Mouse (Mus musculus) testis, adult 2 months (tissue): ENCODE results near the gene Gas2l1.

Experiments used
- CTCF ChIP-seq: fragments of 200-500 bp; IDR thresholded peaks from 2 replicates; pipeline ENCODE4 v1.5.1; 2012; ENCODE audit warnings: low read depth, mild to moderate bottlenecking, inconsistent platforms, low read length, moderate library complexity; ENCODE audit not compliant: control insufficient read depth, insufficient read depth, insufficient replicate concordance
- POLR2A ChIP-seq: fragments of 200-500 bp; IDR thresholded peaks from 2 replicates; pipeline ENCODE4 v1.6.1; 2012; ENCODE audit warnings: low read depth, mild to moderate bottlenecking, inconsistent platforms, low read length, moderate library complexity; ENCODE audit not compliant: control insufficient read depth

DNA sequence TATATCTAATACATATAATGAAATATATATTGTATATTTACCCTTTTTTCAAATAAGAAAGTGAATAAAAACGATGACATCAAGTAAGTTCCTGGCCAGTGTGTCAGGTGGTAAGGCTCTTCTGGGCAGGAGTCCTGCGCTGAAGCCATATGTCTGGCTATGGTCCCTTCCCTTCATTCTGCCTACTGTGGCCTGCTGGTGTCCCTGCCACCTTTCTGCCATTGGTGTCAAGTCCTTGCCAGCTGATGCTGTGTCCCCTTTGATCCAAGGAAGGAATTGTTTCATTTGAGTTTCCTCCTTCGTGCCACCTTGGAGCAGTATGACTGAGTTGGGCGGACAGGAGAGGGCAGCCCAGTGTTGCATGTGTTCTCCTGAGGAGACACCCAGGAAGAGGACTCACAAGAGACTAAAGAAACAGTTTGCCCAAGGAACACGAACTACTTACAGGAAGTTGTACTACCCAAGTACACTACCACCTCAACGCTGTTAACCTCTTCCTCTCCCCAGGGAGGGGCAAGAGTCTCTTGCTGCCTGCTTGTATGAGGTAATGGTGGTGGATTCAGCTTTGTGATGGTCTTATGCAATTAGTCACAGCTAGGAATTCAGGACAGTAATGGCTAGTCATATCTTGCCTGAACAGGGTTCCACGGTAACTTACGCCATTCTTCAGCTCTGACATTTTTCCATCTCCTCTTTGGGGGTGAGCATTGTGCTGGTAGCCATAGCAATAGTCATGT is 22.3 kb downstream of the Gas2l1 start:
- TF ChIP-seq CTCF (no peak), POLR2A (no peak)
